Mouse (Mus musculus): ENCODE results near the gene Cdhr3. TPM values are rescaled to one million over a fixed set of nuclear protein-coding genes. Genes with fewer than 3 reads are reported as not detected.

The Cdhr3 gene
- polyA plus RNA-seq, 1 experiment from 2014 or later: not detected

DNA sequence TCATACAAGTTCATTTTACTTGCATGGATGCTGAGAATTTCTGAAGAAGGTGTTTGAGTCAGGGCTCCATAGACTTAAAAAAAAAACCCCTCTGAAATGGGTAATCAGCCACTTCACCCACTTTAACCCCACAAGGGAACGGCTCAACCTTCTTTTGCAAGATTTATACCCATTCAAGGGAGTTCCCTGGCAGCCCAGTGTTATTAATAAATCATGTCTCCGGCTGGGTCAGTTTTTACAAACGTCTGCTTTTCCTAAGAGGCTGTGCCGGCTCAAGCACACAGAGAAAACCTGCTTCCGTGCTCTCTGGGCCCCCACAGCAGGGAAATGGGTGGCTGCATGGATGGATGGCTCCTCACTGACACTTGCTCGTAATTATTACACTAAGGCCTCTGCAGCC is 59.5 kb downstream of the Cdhr3 start:
- Histone ChIP-seq H3K4me2 (no peak overlapping the region), H3K9me3 (no peaks in the 10 kb centered on the region), H3K27me3 (peaks cover 23% of the 10 kb centered on the region), H3K4me1 (peaks cover 35% of the 10 kb centered on the region), H3K27ac (no peak overlapping the region), H3K9ac (no peak overlapping the region), H3K36me3 (no peaks in the 10 kb centered on the region), H3K4me3 (no peak overlapping the region)
- 69% methylated on average over 6 of the region's 6 CpGs for WGBS
- no peak for ATAC-seq (ENCODE audit: insufficient number of reproducible peaks, insufficient read depth, low FRiP score, low TSS enrichment, low read depth)

GRCm38 (mm10) chr12:33030589-33030988 is 62.1 kb downstream of the Cdhr3 start:
- no peak overlapping the region for H3K4me2 ChIP-seq
- no peak for ATAC-seq (ENCODE audit: insufficient number of reproducible peaks, insufficient read depth, low FRiP score, low TSS enrichment, low read depth)
- H3K4me1 ChIP-seq: peaks cover 38% of the 10 kb centered on the region
- no peaks in the 10 kb centered on the region for H3K36me3 ChIP-seq
- peaks cover 36% of the 10 kb centered on the region; the same call in 1 of the 2 replicates for H3K27me3 ChIP-seq
- no peak overlapping the region for H3K9ac ChIP-seq
- no peaks in the 10 kb centered on the region for H3K9me3 ChIP-seq
- H3K4me3 ChIP-seq: no peak overlapping the region
- 80% methylated on average over 2 of the region's 2 CpGs for WGBS
- 0 out of 2 replicates have a peak overlapping the region, but pooled peaks have one; percentile 44 for H3K27ac ChIP-seq

- Histone ChIP-seq H3K36me3 (no peaks in the 10 kb centered on the region), H3K9me3 (no peaks in the 10 kb centered on the region), H3K27ac (0 out of 2 replicates have a peak overlapping the region, but pooled peaks have one; percentile 44), H3K4me2 (no peak overlapping the region), H3K9ac (no peak overlapping the region), H3K4me1 (peaks cover 33% of the 10 kb centered on the region), H3K27me3 (peaks cover 39% of the 10 kb centered on the region; the same call in 1 of the 2 replicates), H3K4me3 (no peak overlapping the region)
- WGBS: 59% methylated on average over 13 of the region's 13 CpGs
- ATAC-seq (ENCODE audit: insufficient number of reproducible peaks, insufficient read depth, low FRiP score, low TSS enrichment, low read depth): no peak
Measured at GRCm38 (mm10) chr12:33030066-33030465, 62.6 kb downstream of the Cdhr3 start.

DNA sequence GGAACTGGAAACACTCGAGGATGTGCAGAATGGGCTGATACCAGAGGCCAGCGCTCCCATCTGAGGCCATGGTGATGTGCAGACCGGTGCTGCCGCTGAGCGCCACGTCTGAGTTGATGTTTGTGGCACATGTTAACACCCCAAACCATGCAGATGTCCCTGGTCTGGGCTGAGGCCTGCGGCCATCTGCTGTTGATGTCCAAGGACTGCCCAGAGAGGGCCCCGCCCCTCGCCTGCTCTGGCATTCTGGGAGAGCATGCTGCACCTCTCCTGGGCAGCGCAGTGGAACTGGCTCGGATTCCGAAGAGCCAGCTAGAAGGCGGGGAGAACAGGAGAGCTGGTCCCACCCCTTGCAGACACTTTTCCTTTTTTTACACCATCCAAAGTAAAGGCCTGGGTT is 64.0 kb downstream of the Cdhr3 start:
- Histone ChIP-seq H3K36me3 (no peaks in the 10 kb centered on the region), H3K4me3 (no peak overlapping the region), H3K9me3 (no peaks in the 10 kb centered on the region), H3K4me1 (peaks cover 36% of the 10 kb centered on the region), H3K27ac (no peak overlapping the region), H3K9ac (no peak overlapping the region), H3K27me3 (peaks cover 33% of the 10 kb centered on the region; the same call in 1 of the 2 replicates), H3K4me2 (no peak overlapping the region)
- 58% methylated on average over 13 of the region's 13 CpGs for WGBS
- no peak for ATAC-seq (ENCODE audit: insufficient number of reproducible peaks, insufficient read depth, low FRiP score, low TSS enrichment, low read depth)

- H3K9ac ChIP-seq: no peak overlapping the region
- no peak overlapping the region for H3K4me3 ChIP-seq
- H3K9me3 ChIP-seq: no peaks in the 10 kb centered on the region
- H3K4me2 ChIP-seq: no peak overlapping the region
- H3K36me3 ChIP-seq: no peaks in the 10 kb centered on the region
- no peak for ATAC-seq (ENCODE audit: insufficient number of reproducible peaks, insufficient read depth, low FRiP score, low TSS enrichment, low read depth)
- peaks cover 36% of the 10 kb centered on the region for H3K4me1 ChIP-seq
- 40% methylated on average over 10 of the region's 10 CpGs for WGBS
- peaks cover 33% of the 10 kb centered on the region; the same call in 1 of the 2 replicates for H3K27me3 ChIP-seq
- H3K27ac ChIP-seq: no peak overlapping the region
Measured at GRCm38 (mm10) chr12:33028109-33028691, 64.5 kb downstream of the Cdhr3 start.

GRCm38 (mm10) chr12:33027093-33027492 is 65.6 kb downstream of the Cdhr3 start:
- Histone ChIP-seq H3K9me3 (no peaks in the 10 kb centered on the region), H3K36me3 (no peaks in the 10 kb centered on the region), H3K4me2 (peak overlapping the region; percentile 51), H3K4me3 (peak overlapping the region; percentile 12; the same call in 1 of the 2 replicates), H3K27ac (0 out of 2 replicates have a peak overlapping the region, but pooled peaks have one; percentile 44), H3K4me1 (peaks cover 36% of the 10 kb centered on the region), H3K27me3 (peaks cover 28% of the 10 kb centered on the region; the same call in 1 of the 2 replicates), H3K9ac (no peak overlapping the region)
- ATAC-seq (ENCODE audit: insufficient number of reproducible peaks, insufficient read depth, low FRiP score, low TSS enrichment, low read depth): no peak
- WGBS: 6% methylated on average over 10 of the region's 10 CpGs

DNA sequence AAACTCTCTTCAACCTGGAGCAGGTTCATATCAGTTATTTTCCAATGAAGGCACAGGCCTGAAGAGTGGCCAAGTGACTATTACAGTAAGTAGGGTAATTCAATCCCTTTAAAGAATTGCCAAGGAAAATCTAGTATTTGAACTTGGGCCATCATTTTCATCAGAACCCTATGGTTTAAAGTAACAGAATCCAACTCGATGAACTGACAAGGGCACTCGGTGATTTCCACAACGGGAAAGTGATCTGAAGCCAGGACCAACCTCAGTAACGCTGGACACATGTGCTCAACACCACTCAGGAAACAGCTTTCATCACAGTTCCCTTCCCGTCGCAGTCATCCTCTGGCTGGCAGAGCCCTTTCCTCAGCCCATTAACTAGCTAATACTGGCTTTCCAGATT is 68.2 kb downstream of the Cdhr3 start:
- Histone ChIP-seq H3K4me2 (no peak overlapping the region), H3K36me3 (no peaks in the 10 kb centered on the region), H3K27ac (no peak overlapping the region), H3K9me3 (no peaks in the 10 kb centered on the region), H3K4me1 (peaks cover 35% of the 10 kb centered on the region), H3K27me3 (peaks cover 28% of the 10 kb centered on the region; the same call in 1 of the 2 replicates), H3K9ac (no peak overlapping the region), H3K4me3 (no peak overlapping the region)
- no peak for ATAC-seq (ENCODE audit: insufficient number of reproducible peaks, insufficient read depth, low FRiP score, low TSS enrichment, low read depth)
- WGBS: 31% methylated on average over 6 of the region's 6 CpGs

GRCm38 (mm10) chr12:33021751-33022150 is 70.9 kb downstream of the Cdhr3 start:
- Histone ChIP-seq H3K4me3 (no peak overlapping the region), H3K27ac (no peak overlapping the region), H3K4me2 (no peak overlapping the region), H3K36me3 (no peaks in the 10 kb centered on the region), H3K9ac (no peak overlapping the region), H3K4me1 (peaks cover 31% of the 10 kb centered on the region), H3K9me3 (no peaks in the 10 kb centered on the region), H3K27me3 (peaks cover 14% of the 10 kb centered on the region; the same call in 1 of the 2 replicates)
- 96% methylated on average over 4 of the region's 4 CpGs for WGBS
- no peak for ATAC-seq (ENCODE audit: insufficient number of reproducible peaks, insufficient read depth, low FRiP score, low TSS enrichment, low read depth)

GRCm38 (mm10) chr12:33021140-33021539 is 71.5 kb downstream of the Cdhr3 start:
- Histone ChIP-seq H3K9ac (no peak overlapping the region), H3K36me3 (no peaks in the 10 kb centered on the region), H3K27ac (no peak overlapping the region), H3K9me3 (no peaks in the 10 kb centered on the region), H3K4me1 (peaks cover 37% of the 10 kb centered on the region), H3K27me3 (peaks cover 9% of the 10 kb centered on the region; the same call in 1 of the 2 replicates), H3K4me3 (no peak overlapping the region), H3K4me2 (no peak overlapping the region)
- WGBS: 84% methylated on average over 9 of the region's 9 CpGs
- ATAC-seq (ENCODE audit: insufficient number of reproducible peaks, insufficient read depth, low FRiP score, low TSS enrichment, low read depth): no peak

DNA sequence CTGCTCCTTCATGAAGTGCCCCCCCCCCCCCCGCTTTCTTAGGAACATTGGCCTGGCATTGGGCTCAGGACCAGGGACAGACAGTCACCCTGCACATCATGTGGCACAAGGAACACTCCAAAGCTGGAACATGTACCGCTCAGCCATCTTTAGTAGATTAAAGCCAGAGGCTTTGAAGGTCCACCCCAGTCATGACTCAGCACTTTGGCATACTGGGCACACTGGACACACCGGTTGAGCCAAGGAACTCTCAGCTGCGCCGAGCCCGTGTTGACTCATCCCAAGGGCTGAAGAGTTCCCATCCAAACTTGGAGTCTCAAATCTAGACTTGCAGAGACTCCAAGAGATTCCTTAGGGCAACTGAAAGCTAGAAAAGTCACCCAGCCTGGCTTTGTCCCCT is 72.7 kb downstream of the Cdhr3 start:
- H3K36me3 ChIP-seq: no peaks in the 10 kb centered on the region
- H3K9me3 ChIP-seq: no peaks in the 10 kb centered on the region
- ATAC-seq (ENCODE audit: insufficient number of reproducible peaks, insufficient read depth, low FRiP score, low TSS enrichment, low read depth): no peak
- no peaks in the 10 kb centered on the region for H3K27me3 ChIP-seq
- H3K4me1 ChIP-seq: peaks cover 38% of the 10 kb centered on the region
- no peak overlapping the region for H3K4me2 ChIP-seq
- no peak overlapping the region for H3K4me3 ChIP-seq
- 85% methylated on average over 6 of the region's 6 CpGs for WGBS
- H3K9ac ChIP-seq: no peak overlapping the region
- H3K27ac ChIP-seq: no peak overlapping the region

DNA sequence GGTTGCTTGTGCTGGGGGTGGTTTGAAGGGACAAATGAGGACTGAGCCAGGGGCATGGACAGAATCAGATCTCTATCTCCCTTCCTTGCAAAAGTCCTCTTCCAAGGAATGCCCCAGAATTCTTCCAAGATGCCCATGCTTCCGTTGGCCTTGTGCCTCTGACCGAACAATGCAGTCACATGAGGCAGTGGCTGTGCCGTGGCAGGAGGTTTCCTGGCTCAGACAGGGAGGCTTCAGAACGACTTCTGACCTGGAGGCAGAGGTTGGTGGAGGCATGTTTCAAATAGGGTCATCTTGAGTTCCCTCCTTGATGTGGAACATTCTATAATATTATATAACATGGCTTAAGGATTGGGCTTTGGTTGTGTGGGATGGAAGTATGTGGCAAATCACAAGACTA is 74.1 kb downstream of the Cdhr3 start:
- no peak overlapping the region for H3K9ac ChIP-seq
- H3K36me3 ChIP-seq: no peaks in the 10 kb centered on the region
- no peaks in the 10 kb centered on the region for H3K27me3 ChIP-seq
- H3K4me2 ChIP-seq: no peak overlapping the region
- 52% methylated on average over 4 of the region's 4 CpGs for WGBS
- no peak for ATAC-seq (ENCODE audit: insufficient number of reproducible peaks, insufficient read depth, low FRiP score, low TSS enrichment, low read depth)
- H3K9me3 ChIP-seq: no peaks in the 10 kb centered on the region
- no peak overlapping the region for H3K27ac ChIP-seq
- H3K4me3 ChIP-seq: no peak overlapping the region
- peaks cover 30% of the 10 kb centered on the region for H3K4me1 ChIP-seq
